Mouse (Mus musculus) right cerebral cortex, adult 2 months (tissue): ENCODE measurements around the gene Sbno2.

Experiments used
- DNase-seq, 2 experiments: peaks; one replicate each; pipeline ENCODE4 v3.0.0; 2021 to 2022; ENCODE audit warnings: low spot score in 2 of 2

Gene Sbno2

GRCm38 (mm10) chr10:80092690-80093089, 12.7 kb downstream of the Sbno2 start:
- DNase-seq: no peak

- no peak for DNase-seq
Observed at GRCm38 (mm10) chr10:80091527-80091926, 13.8 kb downstream of the Sbno2 start.

GRCm38 (mm10) chr10:80089146-80089545, 16.2 kb downstream of the Sbno2 start:
- DNase-seq: no peak

GRCm38 (mm10) chr10:80087483-80087882, 17.9 kb downstream of the Sbno2 start:
- no peak for DNase-seq

- DNase-seq: no peak
Observed at GRCm38 (mm10) chr10:80086847-80087246, 18.5 kb downstream of the Sbno2 start.

GRCm38 (mm10) chr10:80084817-80085487, 20.4 kb downstream of the Sbno2 start:
- DNase-seq: peak; percentile 37 to 48

- no peak for DNase-seq
Observed at GRCm38 (mm10) chr10:80081075-80081474, 24.3 kb downstream of the Sbno2 start.

- DNase-seq: no peak
Observed at GRCm38 (mm10) chr10:80080396-80081070, 24.8 kb downstream of the Sbno2 start.

- no peak for DNase-seq
Observed at GRCm38 (mm10) chr10:80078366-80078765, 27.0 kb downstream of the Sbno2 start.

- DNase-seq: no peak
Observed at GRCm38 (mm10) chr10:80077312-80077711, 28.1 kb downstream of the Sbno2 start.

- DNase-seq: no peak
Observed at GRCm38 (mm10) chr10:80076386-80076785, 29.0 kb downstream of the Sbno2 start.

GRCm38 (mm10) chr10:80075924-80076323, 29.4 kb downstream of the Sbno2 start:
- no peak for DNase-seq

GRCm38 (mm10) chr10:80074813-80075601, 30.4 kb downstream of the Sbno2 start:
- DNase-seq: peak; percentile 31 to 49

GRCm38 (mm10) chr10:80072623-80073489, 32.5 kb downstream of the Sbno2 start:
- no peak for DNase-seq

GRCm38 (mm10) chr10:80071516-80071900, 33.9 kb downstream of the Sbno2 start:
- no peak for DNase-seq

GRCm38 (mm10) chr10:80070837-80071515, 34.4 kb downstream of the Sbno2 start:
- peak; percentile 73 to 74 for DNase-seq

- no peak for DNase-seq
Observed at GRCm38 (mm10) chr10:80069948-80070450, 35.4 kb downstream of the Sbno2 start.

GRCm38 (mm10) chr10:80069251-80069650, 36.1 kb downstream of the Sbno2 start:
- no peak for DNase-seq

GRCm38 (mm10) chr10:80063877-80064650, 41.3 kb downstream of the Sbno2 start:
- no peak for DNase-seq

GRCm38 (mm10) chr10:80063104-80063503, 42.3 kb downstream of the Sbno2 start:
- no peak for DNase-seq
